Mouse (Mus musculus) olfactory bulb, adult 2 months (tissue): ENCODE measurements around the gene Ccl24. TPM values are rescaled to one million over a fixed set of nuclear protein-coding genes. Genes with fewer than 3 reads are reported as not detected.

Experiments
- H3K27ac ChIP-seq: fragments of 200-500 bp; 2 replicates; pipeline ENCODE4 v1.5.1; 2012; ENCODE audit warnings: low read depth, low read length; ENCODE audit not compliant: insufficient read depth
- H3K4me1 ChIP-seq: fragments of 200-500 bp; 2 replicates; pipeline ENCODE4 v1.6.1; 2012; ENCODE audit warnings: low read length; ENCODE audit not compliant: control insufficient read depth, insufficient read depth
- H3K4me3 ChIP-seq: fragments of 200-500 bp; 2 replicates; pipeline ENCODE4 v1.5.1; 2012; ENCODE audit warnings: mild to moderate bottlenecking, low read depth, low read length, moderate library complexity; ENCODE audit not compliant: insufficient read depth
- CTCF ChIP-seq: fragments of 200-500 bp; IDR thresholded peaks from 2 replicates; pipeline ENCODE4 v1.5.1; 2012; ENCODE audit warnings: low read depth, mild to moderate bottlenecking, low read length, moderate library complexity; ENCODE audit not compliant: insufficient read depth
- POLR2A ChIP-seq: fragments of 200-500 bp; IDR thresholded peaks from 2 replicates; pipeline ENCODE4 v1.6.1; 2012; ENCODE audit warnings: mild to moderate bottlenecking, low read depth, low read length, moderate library complexity; ENCODE audit not compliant: insufficient read depth
- WGBS: fragments of 180-500 bp; shearing (Covaris S2); methylation state at CpG from one replicate; pipeline ENCODE4 v1.1.7; 2018; 5-methylcytosine and 5-hydroxymethylcytosine counted together
- polyA plus RNA-seq: library from polyadenylated mRNA; stranded (reverse); fragments of >200 nt; gene quantifications from 2 replicates; pipeline ENCODE4 v1.2.4, GENCODE M21; 2012; ENCODE audit warnings: low replicate concordance; ENCODE audit not compliant: missing spikeins, insufficient read depth, insufficient read length

Gene Ccl24
- polyA plus RNA-seq, 1 experiment: not detected

- H3K4me1 ChIP-seq: peaks cover 2% of the 10 kb centered on the region; the same call in 1 of the 2 replicates
- TF ChIP-seq CTCF: no peak
- TF ChIP-seq POLR2A: no peak
- no peak overlapping the region for H3K4me3 ChIP-seq
- 91% methylated on average over 3 of the region's 4 CpGs for WGBS
- H3K27ac ChIP-seq: no peak overlapping the region
These were observed 16.6 kb downstream of the Ccl24 start for GRCm38 (mm10) chr5:135556259-135556658.

- WGBS: 79% methylated on average over 3 of the region's 3 CpGs
These were observed 21.3 kb downstream of the Ccl24 start for GRCm38 (mm10) chr5:135551591-135551990.

GRCm38 (mm10) chr5:135550910-135551309 lies 21.9 kb downstream of the Ccl24 start:
- Histone ChIP-seq H3K4me3 (no peak overlapping the region), H3K4me1 (peaks cover 2% of the 10 kb centered on the region; the same call in 1 of the 2 replicates), H3K27ac (no peak overlapping the region)
- WGBS: 26% methylated on average over 3 of the region's 3 CpGs
- TF ChIP-seq POLR2A (no peak), CTCF (no peak)

More at GRCm38 (mm10) chr5:135551591-135551990, 21.3 kb downstream of the Ccl24 start:
- Histone ChIP-seq H3K4me3 (no peak overlapping the region), H3K4me1 (peaks cover 2% of the 10 kb centered on the region; the same call in 1 of the 2 replicates), H3K27ac (no peak overlapping the region)
- TF ChIP-seq POLR2A (no peak), CTCF (no peak)

- H3K27ac ChIP-seq: no peak overlapping the region
- H3K4me1 ChIP-seq: peaks cover 7% of the 10 kb centered on the region
- WGBS: 92% methylated on average over 2 of the region's 2 CpGs
- TF ChIP-seq CTCF (no peak), POLR2A (no peak)
- H3K4me3 ChIP-seq: no peak overlapping the region
These were observed 24.9 kb downstream of the Ccl24 start for GRCm38 (mm10) chr5:135547990-135548389.

GRCm38 (mm10) chr5:135544865-135545797 lies 27.7 kb downstream of the Ccl24 start, which contains the start of gene Hip1:
Gene Hip1 (minus strand): TSS chr5:135545120.
- Histone ChIP-seq H3K4me1 (peaks cover 7% of the 10 kb centered on the region), H3K27ac (peak within 1 kb of the TSS; percentile 5; the same call in 1 of the 2 replicates), H3K4me3 (peak within 1 kb of the TSS; percentile 81)
- peak; percentile 84 for TF ChIP-seq POLR2A
- TF ChIP-seq CTCF: 0 out of 2 replicates have a peak, but pooled peaks have one; percentile 31
- WGBS: under 1% methylated on average over 46 of the region's 46 CpGs

- Histone ChIP-seq H3K27ac (no peak overlapping the region), H3K4me3 (peak overlapping the region; percentile 81), H3K4me1 (peaks cover 7% of the 10 kb centered on the region)
- 4% methylated on average over 15 of the region's 15 CpGs for WGBS
- TF ChIP-seq CTCF (no peak), POLR2A (no peak)
These were observed 28.8 kb downstream of the Ccl24 start for GRCm38 (mm10) chr5:135544032-135544558.

GRCm38 (mm10) chr5:135537794-135538214 lies 35.0 kb downstream of the Ccl24 start:
- Histone ChIP-seq H3K4me1 (no peaks in the 10 kb centered on the region), H3K27ac (no peak overlapping the region), H3K4me3 (no peak overlapping the region)
- 82% methylated on average over 10 of the region's 10 CpGs for WGBS
- no peak for TF ChIP-seq CTCF
- TF ChIP-seq POLR2A: no peak

GRCm38 (mm10) chr5:135537326-135537725 lies 35.5 kb downstream of the Ccl24 start:
- Histone ChIP-seq H3K27ac (no peak overlapping the region), H3K4me1 (no peaks in the 10 kb centered on the region), H3K4me3 (no peak overlapping the region)
- no peak for TF ChIP-seq POLR2A
- no peak for TF ChIP-seq CTCF
- WGBS: 84% methylated on average over 4 of the region's 4 CpGs

GRCm38 (mm10) chr5:135535867-135536266 lies 37.0 kb downstream of the Ccl24 start:
- no peak overlapping the region for H3K27ac ChIP-seq

More at GRCm38 (mm10) chr5:135535867-135536266, 37.0 kb downstream of the Ccl24 start:
- no peak for TF ChIP-seq CTCF
- no peak for TF ChIP-seq POLR2A
- H3K4me3 ChIP-seq: no peak overlapping the region
- no peaks in the 10 kb centered on the region for H3K4me1 ChIP-seq
